Mouse (Mus musculus) kidney, adult 2 months (tissue): ENCODE results near the gene AI661453.

Experiments used
- CTCF ChIP-seq: fragments of 200-500 bp; conservative IDR thresholded peaks from 2 replicates; pipeline ENCODE4 v1.5.1; 2011; ENCODE audit warnings: low read depth, mild to moderate bottlenecking, control low read depth, low read length, moderate library complexity, mixed read lengths; ENCODE audit not compliant: insufficient read depth, insufficient read length
- POLR2A ChIP-seq: fragments of 200-500 bp; IDR thresholded peaks from one replicate; pipeline ENCODE4 v1.6.1; 2011; ENCODE audit warnings: low read depth, low read length, control low read depth

GRCm38 (mm10) chr17:47445518-47445917, 9.1 kb downstream of the AI661453 start:
- TF ChIP-seq CTCF: no peak
- no peak for TF ChIP-seq POLR2A
